Mouse (Mus musculus): ENCODE results near the gene Foxred1.

DNA sequence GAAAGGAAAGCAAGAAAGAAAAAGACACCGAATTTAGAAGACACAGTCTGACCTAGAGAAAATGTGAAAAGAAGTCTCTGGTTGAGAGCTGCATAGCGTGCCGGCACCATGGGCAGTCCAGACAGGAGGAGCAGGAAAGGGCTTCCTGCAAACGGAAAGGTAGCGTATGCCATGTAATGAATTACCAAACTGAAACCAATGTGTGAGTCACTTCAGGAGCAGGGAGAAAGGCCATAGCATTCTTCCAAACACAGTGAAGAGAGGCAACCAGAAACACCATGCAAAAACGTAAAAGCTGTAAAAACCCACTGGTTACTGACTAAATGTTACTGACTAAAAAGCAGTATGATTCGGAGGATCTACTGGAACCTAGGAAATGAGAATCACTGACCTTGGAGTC is 49.1 kb downstream of the Foxred1 start:
- TF ChIP-seq POLR2A (IDR thresholded peaks at IDR 0.05; ENCODE audit: low read depth, low read length) (no peak), CTCF (IDR thresholded peaks at IDR 0.05; ENCODE audit: borderline replicate concordance, insufficient read depth, low read length) (no peak)

Data from embryonic fibroblast, embryonic 13.5 days (primary cell).